Mouse (Mus musculus) hematopoietic multipotent progenitor cell, adult 10-12 weeks (in vitro differentiated cells): ENCODE data around the gene Klhl35. TPM values are rescaled to one million over a fixed set of nuclear protein-coding genes. Genes with fewer than 3 reads are reported as not detected.

Experiments
- polyA plus RNA-seq: library from polyadenylated mRNA; stranded (reverse); fragments of >175 nt; gene quantifications from 2 replicates; pipeline ENCODE4 v1.2.3, GENCODE M21; 2012; ENCODE audit warnings: low replicate concordance

The Klhl35 gene
- 0.26 and 0.65 TPM in 2 replicates for polyA plus RNA-seq

DNA sequence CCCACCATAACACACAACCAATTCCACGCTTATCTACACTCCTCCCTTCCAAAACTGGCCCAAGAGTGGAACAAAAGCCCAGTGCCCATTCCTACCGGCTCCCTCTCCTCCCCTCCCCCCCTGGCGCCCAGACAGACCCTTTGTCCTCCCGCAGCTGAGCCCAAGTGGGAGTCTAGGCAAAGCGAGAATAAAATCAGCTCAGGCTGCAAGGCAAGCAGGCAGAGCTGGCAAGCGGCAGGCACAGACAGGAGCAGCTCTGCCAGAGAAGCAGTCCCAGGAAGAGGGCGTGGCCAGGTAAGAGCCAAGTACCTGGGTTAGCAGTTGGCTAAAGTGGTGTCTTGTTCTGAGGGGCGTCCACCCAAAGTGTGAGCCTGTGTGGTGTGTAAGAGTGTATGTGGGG lies at the start of gene Klhl35:
Gene Klhl35, plus strand, starts transcription at position 194 of the 400 bp plus-strand sequence.

DNA sequence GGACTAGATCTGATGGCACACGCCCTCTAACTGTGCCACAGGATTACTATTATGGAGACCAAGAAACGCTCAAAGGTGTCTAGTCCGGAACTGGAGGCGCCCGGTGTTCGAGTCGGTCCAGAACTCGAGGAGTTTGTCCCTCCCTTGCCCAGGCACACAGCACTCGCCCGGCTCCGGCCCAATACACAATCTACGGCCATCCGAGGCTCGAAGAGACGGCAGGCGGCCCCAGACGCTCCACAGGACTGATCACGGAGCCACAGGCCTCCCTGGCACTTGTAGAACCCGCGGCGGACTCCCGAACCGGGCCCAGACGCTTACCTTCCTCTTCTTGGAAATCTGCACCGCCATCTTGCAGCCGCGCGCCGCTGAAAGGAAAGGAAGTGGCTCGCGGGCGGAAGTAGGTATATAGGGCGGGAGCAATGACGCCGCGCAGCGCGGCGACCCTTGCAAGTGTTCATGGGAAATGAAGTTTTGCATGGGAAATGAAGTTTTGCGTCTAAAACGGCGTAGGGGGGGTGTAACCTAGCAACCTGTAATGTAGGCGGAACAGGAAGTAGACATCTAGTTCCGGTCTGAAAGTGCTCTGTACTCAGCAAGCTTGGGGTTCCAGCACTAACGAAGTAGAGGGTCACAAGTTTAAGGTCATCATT lies 17.6 kb downstream of the Klhl35 start, which contains the start of gene Rps3:
Gene Rps3, minus strand, starts transcription at position 468 of the 653 bp plus-strand sequence.

Other genes with a start within 250 kb of the Klhl35 start
- 0.10 TPM in 2 replicates for gene Mogat2, start 227.4 kb upstream of the Klhl35 start, polyA plus RNA-seq
- 0.59 and 4.2 TPM in 2 replicates for gene Map6, start 198.6 kb upstream of the Klhl35 start, polyA plus RNA-seq
- gene Serpinh1, start 112.8 kb upstream of the Klhl35 start, polyA plus RNA-seq, result 4.3 and 4.5 TPM in 2 replicates
- 11.4 and 29.5 TPM in 2 replicates for gene Gdpd5, start 84.6 kb upstream of the Klhl35 start, polyA plus RNA-seq
- gene Rps3, start 17.7 kb downstream of the Klhl35 start, polyA plus RNA-seq, result 51.6 and 486 TPM in 2 replicates
- gene Arrb1, start 69.5 kb downstream of the Klhl35 start, polyA plus RNA-seq, result 18.3 and 74.9 TPM in 2 replicates
- gene Tpbgl, start 161.1 kb downstream of the Klhl35 start, polyA plus RNA-seq, result 5.1 and 10.2 TPM in 2 replicates
- gene Slco2b1, start 245.3 kb downstream of the Klhl35 start, polyA plus RNA-seq, result 2.0 and 19.5 TPM in 2 replicates